In genomic region chr9:47346527-47347111, GRCm38 (mm10) we compare ENCODE assay signal across 17 mouse cellular contexts.
"Had no signal": no experiment of that assay in that cellular context is flagged by ENCODE, and none has a peak within 500 bp of the region (broad histone marks: within the 10 kb centered on the region; RNA-seq: fewer than 3 reads in every experiment).

No protein-coding gene starts in this region.

- H3K4me3 ChIP-seq: layer of hippocampus, adult 2 months; limb, embryonic 10.5 days; limb, embryonic 13.5 days; megakaryocyte, embryonic 14.5 days had no signal

- H3K4me1 ChIP-seq: limb, embryonic 13.5 days; megakaryocyte, embryonic 14.5 days had no signal

- H3K4me2 ChIP-seq: limb, embryonic 13.5 days; lung, embryonic 14.5 days; midbrain, embryonic 11.5 days had no signal

- H3K27me3 ChIP-seq: limb, embryonic 13.5 days; megakaryocyte, embryonic 14.5 days had no signal

- H3K9me3 ChIP-seq: limb, embryonic 10.5 days; limb, embryonic 13.5 days had no signal

- H3K27ac ChIP-seq: kidney, postnatal 0 days; layer of hippocampus, adult 2 months; limb, embryonic 10.5 days; limb, embryonic 13.5 days; macrophage had no signal

- H3K36me3 ChIP-seq: limb, embryonic 10.5 days; limb, embryonic 13.5 days had no signal

- DNase-seq: kidney, adult 2 months; kidney, postnatal 25 days; layer of hippocampus, adult 9-11 months; lung, embryonic 14.5 days; midbrain, embryonic 14.5 days; thymus, adult 18-20 months; thymus, postnatal 36 days had no signal

- ATAC-seq: inflammation-experienced regulatory T-cells, adult 6 months; intestine, embryonic 16.5 days; lung, postnatal 0 days had no signal

- H3K9ac ChIP-seq: limb, embryonic 13.5 days; lung, embryonic 14.5 days had no signal
